Mouse (Mus musculus) kidney, adult 2 months (tissue): ENCODE data around the gene Nek10.
A peak's percentile ranks its signal among the peaks of the same experiment; 100 is the strongest.

Source experiments
- CTCF ChIP-seq: fragments of 200-500 bp; conservative IDR thresholded peaks from 2 replicates; pipeline ENCODE4 v1.5.1; 2011; ENCODE audit warnings: low read depth, mild to moderate bottlenecking, control low read depth, low read length, moderate library complexity, mixed read lengths; ENCODE audit not compliant: insufficient read depth, insufficient read length
- POLR2A ChIP-seq: fragments of 200-500 bp; IDR thresholded peaks from one replicate; pipeline ENCODE4 v1.6.1; 2011; ENCODE audit warnings: low read depth, low read length, control low read depth

DNA sequence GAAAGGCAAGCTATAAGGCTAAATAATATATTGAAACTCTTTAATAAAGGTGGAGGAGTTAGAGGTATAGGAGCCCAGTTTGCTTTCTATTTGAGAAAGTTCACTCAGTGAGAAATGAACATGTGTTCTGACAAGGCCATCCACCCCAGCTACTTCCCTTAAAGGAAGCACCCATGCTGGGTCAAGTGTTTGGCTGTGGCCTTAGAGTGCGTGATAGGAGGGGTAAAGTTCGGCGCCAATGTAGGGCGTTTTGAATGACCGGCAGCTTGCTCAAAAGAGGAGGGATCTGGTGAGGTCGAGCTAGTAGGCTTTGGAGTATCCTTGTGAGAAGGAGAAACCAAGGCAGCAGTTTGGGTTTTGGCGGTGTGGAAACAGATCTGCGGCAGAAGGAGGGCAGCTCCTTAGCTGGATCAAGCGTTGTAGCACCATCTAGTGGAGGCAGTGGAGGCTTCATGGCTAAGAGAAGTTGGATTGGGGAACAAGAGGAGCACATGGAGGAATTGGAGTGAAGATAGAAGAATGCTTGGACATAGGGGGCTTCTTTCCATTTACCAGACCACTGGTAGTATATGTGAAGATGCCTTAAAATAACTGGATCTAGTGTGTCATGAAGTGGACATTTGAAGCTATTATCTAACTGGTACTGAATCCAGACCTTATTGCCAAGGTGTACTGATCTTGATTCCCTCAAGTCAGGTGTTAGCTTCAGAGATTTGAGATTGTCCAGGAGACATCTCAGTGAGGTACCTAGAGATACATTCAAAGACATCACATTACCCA lies 101.7 kb downstream of the Nek10 start:
- peak; percentile 84 for TF ChIP-seq CTCF
- TF ChIP-seq POLR2A: no peak
